Mouse (Mus musculus): Measurements from ENCODE around the gene Sesn1.
"Not testable (repeated sequence)": the region's sequence is repeated elsewhere in the genome, so short reads cannot be mapped to it uniquely, and the experiment has no call there.

Gene Sesn1

GRCm38 (mm10) chr10:41822573-41823281 lies 13.0 kb downstream of the Sesn1 start:
- no peak for DNase-seq

- DNase-seq, result not testable (repeated sequence)
These were observed 13.5 kb downstream of the Sesn1 start for GRCm38 (mm10) chr10:41823282-41823675.

GRCm38 (mm10) chr10:41823916-41824315 lies 14.2 kb downstream of the Sesn1 start:
- DNase-seq, result no peak

- DNase-seq, result no peak
These were observed 15.3 kb downstream of the Sesn1 start for GRCm38 (mm10) chr10:41825041-41825440.

- DNase-seq, result no peak
These were observed 16.3 kb downstream of the Sesn1 start for GRCm38 (mm10) chr10:41825996-41826395.

GRCm38 (mm10) chr10:41826526-41827116 lies 16.9 kb downstream of the Sesn1 start:
- no peak for DNase-seq

- no peak for DNase-seq
These were observed 18.0 kb downstream of the Sesn1 start for GRCm38 (mm10) chr10:41827784-41828183.

- no peak for DNase-seq
These were observed 19.5 kb downstream of the Sesn1 start for GRCm38 (mm10) chr10:41829191-41829590.

- no peak for DNase-seq
These were observed 20.2 kb downstream of the Sesn1 start for GRCm38 (mm10) chr10:41829980-41830379.

- no peak for DNase-seq
These were observed 20.7 kb downstream of the Sesn1 start for GRCm38 (mm10) chr10:41830445-41830844.

GRCm38 (mm10) chr10:41830851-41831522 lies 21.3 kb downstream of the Sesn1 start:
- DNase-seq, result peak; percentile 75

GRCm38 (mm10) chr10:41832191-41832590 lies 22.5 kb downstream of the Sesn1 start:
- no peak for DNase-seq

- DNase-seq, result no peak
These were observed 24.4 kb downstream of the Sesn1 start for GRCm38 (mm10) chr10:41834131-41834530.

- DNase-seq, result no peak
These were observed 29.2 kb downstream of the Sesn1 start for GRCm38 (mm10) chr10:41838911-41839310.

- no peak for DNase-seq
These were observed 38.0 kb downstream of the Sesn1 start for GRCm38 (mm10) chr10:41847737-41848136.

- DNase-seq, result no peak
These were observed 39.0 kb downstream of the Sesn1 start for GRCm38 (mm10) chr10:41848721-41849120.

GRCm38 (mm10) chr10:41859820-41860219 lies 50.1 kb downstream of the Sesn1 start:
- DNase-seq, result no peak

- no peak for DNase-seq
These were observed 50.5 kb downstream of the Sesn1 start for GRCm38 (mm10) chr10:41860275-41860688.

- DNase-seq, result no peak
These were observed 53.3 kb downstream of the Sesn1 start for GRCm38 (mm10) chr10:41863053-41863452.

GRCm38 (mm10) chr10:41866069-41866837 lies 56.5 kb downstream of the Sesn1 start:
- DNase-seq, result no peak

- no peak for DNase-seq
These were observed 57.1 kb downstream of the Sesn1 start for GRCm38 (mm10) chr10:41866838-41867154.

- no peak for DNase-seq
These were observed 58.2 kb downstream of the Sesn1 start for GRCm38 (mm10) chr10:41867956-41868355.

- DNase-seq, result no peak
These were observed 60.4 kb downstream of the Sesn1 start for GRCm38 (mm10) chr10:41870101-41870500.

GRCm38 (mm10) chr10:41871564-41871963 lies 61.8 kb downstream of the Sesn1 start:
- no peak for DNase-seq
